Mouse (Mus musculus) left cerebral cortex, postnatal 36 days (tissue): ENCODE measurements at regions not wholly inside any gene's neighbourhood (a gene's known extent, or its start where the extent isn't known, plus 50 kb on each side); places are given as distances from the start of the nearest gene placed in this dataset.

Experiments
- DNase-seq, 2 experiments: peaks; one replicate each; pipeline ENCODE4 v3.0.0; 2021 to 2022; ENCODE audit warnings: low spot score in 2 of 2, mixed read lengths in 1 of 2
- intact Hi-C: fragments of 180-260 bp; cut with DNase I; formaldehyde crosslinking; loops from one replicate; pipeline ENCODE4 v1.15.1; 2025

GRCm38 (mm10) chr8:10096413-10096812 is 57.3 kb upstream of the Myo16 start:
- intact Hi-C loops, result no loop called here
- no peak for DNase-seq

- peak in 1 of 2 experiments; percentile 8 for DNase-seq
- intact Hi-C loops, result no loop called here
Observed at GRCm38 (mm10) chr8:10096968-10097547, 56.7 kb upstream of the Myo16 start.
